Mouse (Mus musculus) testis, adult 2 months (tissue): ENCODE measurements around the gene Nudt14.

ENCODE experiments used
- CTCF ChIP-seq: fragments of 200-500 bp; IDR thresholded peaks from 2 replicates; pipeline ENCODE4 v1.5.1; 2012; ENCODE audit warnings: low read depth, mild to moderate bottlenecking, inconsistent platforms, low read length, moderate library complexity; ENCODE audit not compliant: control insufficient read depth, insufficient read depth, insufficient replicate concordance
- POLR2A ChIP-seq: fragments of 200-500 bp; IDR thresholded peaks from 2 replicates; pipeline ENCODE4 v1.6.1; 2012; ENCODE audit warnings: low read depth, mild to moderate bottlenecking, inconsistent platforms, low read length, moderate library complexity; ENCODE audit not compliant: control insufficient read depth

GRCm38 (mm10) chr12:112940710-112941109 is 1.2 kb downstream of the Nudt14 start:
- no peak for TF ChIP-seq POLR2A
- TF ChIP-seq CTCF: no peak
